Mouse (Mus musculus) frontal cortex, adult (tissue): Measurements from ENCODE around the gene Alg9.
"Not testable (repeated sequence)": the region's sequence is repeated elsewhere in the genome, so short reads cannot be mapped to it uniquely, and the experiment has no call there.

ENCODE experiments used
- ATAC-seq: cut with Nextera tagmentation; 2 replicates; pipeline ENCODE4 v1.9.2; 2017; ENCODE audit warnings: mild to moderate bottlenecking, moderate library complexity, mixed read lengths; ENCODE audit not compliant: low TSS enrichment

The Alg9 gene

DNA sequence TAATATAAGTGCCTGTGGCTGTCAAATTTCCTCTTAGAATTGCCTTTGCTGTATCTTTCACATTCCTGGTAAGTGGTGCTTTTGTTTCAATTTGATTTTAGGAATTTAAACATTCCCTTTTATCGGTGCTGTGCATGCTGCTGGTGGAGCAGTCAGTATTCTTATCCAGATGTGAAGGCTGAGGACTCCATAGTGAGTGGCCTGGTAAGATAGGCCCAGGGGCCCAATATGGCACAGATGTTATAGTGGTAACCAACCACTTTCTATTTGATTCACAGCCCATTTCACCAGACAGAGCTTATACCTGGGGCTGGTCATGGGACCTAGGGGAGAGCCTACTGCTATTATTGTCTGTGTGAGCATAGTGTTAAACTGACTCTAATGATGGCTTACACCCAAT is 41.7 kb downstream of the Alg9 start:
- ATAC-seq = no peak

DNA sequence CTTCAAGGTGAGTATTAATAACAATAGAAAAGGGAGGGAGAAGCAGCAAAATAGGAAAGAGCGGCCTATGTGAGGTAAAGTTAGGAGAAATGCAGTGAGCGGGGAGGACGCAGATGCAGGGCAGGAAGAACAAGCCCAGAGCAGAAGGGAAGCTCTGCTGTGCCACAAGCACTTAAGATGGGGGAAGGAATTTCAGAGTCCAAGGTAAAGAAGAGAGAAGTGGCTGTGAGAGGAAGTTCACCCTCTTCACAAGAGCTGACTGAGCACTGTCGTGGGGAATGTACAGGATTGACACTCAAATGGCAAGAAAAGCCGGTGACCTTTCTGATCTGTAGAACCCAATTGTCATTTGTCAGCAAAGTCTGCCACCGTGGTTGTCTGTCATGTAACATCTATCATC is 43.2 kb downstream of the Alg9 start:
- ATAC-seq = no peak

DNA sequence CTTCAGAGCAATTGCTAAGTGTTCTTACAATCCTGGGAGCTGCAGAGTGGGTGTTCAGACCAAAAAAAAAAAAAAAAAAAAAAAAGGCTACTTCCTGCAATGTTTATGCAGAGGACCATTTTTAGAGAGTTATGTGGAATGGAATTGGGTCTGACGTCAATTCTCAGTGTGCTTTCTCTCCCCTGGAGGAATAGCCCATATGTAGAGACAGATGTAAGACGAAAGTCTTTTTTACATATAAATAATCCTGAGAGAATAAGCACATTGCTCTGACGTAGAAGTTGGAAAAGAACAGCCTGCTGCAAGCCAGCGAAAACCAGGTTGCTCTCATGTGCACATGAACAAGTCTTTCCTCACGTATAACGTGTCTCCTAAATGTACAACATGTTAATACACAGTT is 44.9 kb downstream of the Alg9 start:
- peak; percentile 89 for ATAC-seq

DNA sequence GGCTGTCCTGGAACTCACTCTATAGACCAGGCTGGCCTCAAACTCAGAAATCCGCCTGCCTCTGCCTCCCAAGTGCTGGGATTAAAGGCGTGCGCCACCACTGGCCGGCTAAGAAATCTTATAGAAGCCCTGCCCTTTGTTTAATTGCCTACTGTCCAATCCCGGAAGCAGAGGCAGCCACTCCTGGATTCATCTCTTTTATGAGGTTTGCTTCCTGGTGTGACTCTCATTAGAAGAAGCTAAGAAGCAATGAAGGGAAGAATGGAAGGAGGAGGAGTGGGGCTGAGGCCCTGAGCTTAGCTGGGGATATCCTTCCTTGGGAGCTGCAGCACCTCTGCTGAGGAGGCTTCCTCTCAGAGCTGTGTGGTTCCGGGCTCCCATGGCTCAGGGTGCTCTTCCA is 46.8 kb downstream of the Alg9 start:
- ATAC-seq = no peak

DNA sequence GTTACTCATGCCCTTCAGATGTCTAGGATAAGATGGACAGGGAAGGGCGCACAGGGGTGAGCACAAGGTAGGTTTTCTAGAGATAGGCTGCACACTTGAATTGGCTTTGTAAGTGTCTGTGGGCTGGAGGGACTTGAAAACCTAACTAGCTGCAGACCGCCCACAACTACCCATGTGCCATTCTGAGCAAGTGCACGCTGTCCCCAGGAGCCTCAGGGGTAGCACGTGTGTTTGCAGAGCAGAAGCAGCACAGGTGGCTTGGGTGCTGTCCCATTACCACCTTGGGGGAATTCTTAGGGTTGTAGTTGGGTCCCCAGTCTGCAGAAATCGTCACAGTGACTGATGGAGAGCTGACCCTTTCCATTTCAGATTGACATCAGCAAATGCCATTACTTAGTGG is 47.4 kb downstream of the Alg9 start:
- ATAC-seq = peak; percentile 38; the same call in 1 of the 2 replicates

DNA sequence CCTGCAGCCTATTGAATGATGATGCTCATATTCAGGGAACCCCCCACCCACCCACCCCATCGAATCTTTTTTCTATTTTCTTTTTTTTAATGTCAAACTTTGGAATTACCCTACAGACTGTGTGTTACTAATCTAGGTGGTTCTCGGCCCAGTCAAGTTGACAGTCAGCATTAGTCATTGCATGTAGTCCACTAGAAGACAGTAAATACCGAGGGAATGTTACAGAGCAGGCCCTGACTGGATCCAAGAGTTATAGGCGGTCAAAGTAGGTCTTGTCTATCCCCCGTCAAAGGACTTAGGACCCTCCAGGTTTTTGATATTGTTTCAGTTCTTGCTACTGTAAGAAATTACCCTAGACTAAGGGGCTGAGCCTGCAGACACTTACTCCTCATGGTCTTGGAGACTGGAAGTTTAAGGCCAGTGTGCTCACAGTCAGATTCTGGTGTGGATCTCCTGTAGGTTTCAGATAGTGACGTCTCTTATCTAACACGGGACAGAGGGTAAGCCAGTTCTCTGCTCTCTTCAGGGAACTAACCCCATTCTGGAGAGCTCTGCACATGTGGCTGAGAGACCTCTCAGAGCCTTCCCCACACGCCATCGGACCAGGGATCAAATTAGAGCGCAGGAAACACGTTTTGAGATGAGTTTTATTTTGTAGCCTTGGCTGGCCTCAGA is 49.1 kb downstream of the Alg9 start:
- no peak for ATAC-seq

DNA sequence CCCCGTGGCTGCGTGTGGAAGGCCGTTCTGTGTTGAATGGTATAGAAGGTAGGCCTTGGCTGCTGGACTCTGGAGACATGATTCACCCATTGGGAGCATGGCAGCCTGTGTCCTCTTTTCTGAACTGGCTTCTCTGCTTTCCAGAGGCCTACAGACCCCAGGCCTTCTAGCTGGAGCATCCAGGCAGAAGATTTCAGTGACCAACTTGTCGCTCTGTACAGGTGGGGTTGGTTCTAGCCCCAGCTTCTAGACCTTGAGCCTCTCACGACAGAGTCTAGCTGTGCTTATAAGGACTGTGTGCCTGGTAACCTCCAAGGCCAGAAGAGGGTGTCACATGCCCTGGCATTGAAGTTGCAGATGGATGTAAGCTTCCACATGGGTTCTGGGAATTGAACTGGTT is 56.7 kb downstream of the Alg9 start:
- no peak for ATAC-seq

DNA sequence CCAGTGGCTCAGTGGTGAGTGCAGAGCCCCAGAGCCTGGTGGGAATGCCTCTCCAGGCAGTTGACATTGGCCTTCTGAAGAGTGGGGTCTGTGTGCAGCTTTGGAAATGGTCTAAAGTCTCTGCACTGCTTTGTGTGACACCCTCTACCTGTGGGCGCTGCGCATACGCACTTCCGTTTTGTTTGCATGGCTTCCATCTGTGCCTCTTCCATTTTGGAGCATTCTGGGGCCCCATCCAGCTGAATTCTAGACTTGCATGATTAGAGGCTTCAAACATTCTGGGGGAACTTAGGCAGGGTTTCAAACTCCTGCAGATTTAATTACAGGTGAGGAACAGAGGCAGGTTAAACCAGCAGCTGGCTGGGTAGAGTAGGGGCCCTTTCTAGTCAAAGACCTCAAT is 57.3 kb downstream of the Alg9 start:
- ATAC-seq = peak; percentile 58; the same call in 1 of the 2 replicates

DNA sequence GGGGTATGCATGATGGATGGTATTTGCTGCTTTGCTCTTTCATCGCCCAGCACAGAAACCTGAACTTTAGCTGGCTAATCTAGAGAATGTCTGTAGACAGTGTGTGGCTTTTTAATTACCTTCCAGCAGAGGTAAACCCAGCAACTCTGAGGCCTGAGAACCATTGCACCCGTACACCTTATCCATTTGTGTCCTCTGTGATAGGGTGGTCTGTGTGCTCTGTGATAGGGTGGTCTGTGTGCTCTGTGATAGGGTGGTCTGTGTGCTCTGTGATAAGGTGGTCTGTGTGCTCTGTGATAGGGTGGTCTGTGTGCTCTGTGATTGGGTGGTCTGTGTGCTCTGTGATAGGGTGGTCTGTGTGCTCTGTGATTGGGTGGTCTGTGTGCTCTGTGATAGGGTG is 57.8 kb downstream of the Alg9 start:
- not testable (repeated sequence) for ATAC-seq

DNA sequence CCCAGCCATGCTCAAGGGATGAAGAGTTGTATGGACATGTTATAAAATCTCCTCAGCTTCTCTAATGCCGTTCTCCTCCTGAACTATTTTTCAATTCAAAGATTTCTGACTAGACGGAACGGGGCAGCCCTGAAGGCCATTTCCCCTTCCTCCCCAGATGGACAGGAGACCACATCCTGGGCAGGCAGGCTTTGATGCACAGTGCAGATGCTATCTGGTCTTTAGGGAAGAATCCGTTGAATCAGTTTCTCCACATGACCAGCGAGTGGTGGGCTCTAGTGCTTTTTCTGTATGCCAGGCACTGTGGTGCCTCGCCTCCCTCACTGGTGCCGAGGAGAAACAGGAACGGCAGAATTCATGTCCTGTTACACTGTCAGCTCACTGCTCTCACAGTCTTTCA is 59.0 kb downstream of the Alg9 start:
- ATAC-seq = no peak

DNA sequence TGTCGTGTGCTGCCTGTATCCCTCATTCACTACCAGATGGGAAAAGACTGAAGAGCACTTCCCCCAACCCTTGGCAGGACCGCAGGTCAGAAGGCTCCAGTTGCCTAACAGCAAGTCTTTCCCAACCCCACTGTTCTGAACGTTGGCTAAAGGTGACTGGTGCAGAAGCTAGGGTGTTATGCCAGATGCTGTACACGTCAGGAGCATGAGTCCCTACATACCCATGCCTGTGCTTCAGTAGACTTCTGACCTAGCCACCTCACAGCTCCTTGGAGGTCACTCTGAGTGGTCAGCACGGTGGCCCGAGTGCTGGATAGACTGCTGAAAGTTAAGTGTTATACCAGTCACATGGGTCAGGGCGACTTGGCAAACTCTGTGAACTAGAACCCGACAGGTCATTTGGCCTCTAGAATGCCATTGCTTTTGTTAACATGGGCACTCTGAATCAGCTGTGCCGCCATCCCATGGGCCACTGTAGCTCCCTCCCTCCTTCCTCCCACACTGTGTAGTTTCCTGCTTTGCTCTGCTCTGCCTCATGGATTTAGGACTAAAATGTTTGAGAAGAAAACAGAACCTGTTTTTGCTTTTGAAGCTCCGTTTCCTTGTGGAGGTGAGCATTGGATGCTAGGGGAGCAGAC is 60.4 kb downstream of the Alg9 start:
- no peak for ATAC-seq

DNA sequence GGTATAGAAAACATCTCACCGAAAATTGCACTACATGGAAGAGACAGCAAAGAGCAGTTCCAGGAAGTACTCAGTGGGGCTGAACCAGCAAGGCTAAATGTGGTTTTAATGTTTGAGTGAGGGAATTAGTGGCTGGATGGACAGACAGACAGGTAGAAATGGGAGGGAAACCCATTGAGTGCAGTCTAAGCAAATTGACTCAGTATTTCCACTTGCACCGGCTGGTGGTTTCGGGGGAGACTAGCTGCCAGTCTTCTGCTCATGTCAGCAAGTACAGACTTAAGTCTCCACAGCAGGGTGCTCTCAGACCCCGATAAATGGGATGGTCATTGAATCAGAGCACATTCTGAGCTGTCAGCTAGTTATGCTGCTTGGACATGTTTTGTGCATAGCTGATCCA is 61.3 kb downstream of the Alg9 start:
- no peak for ATAC-seq

DNA sequence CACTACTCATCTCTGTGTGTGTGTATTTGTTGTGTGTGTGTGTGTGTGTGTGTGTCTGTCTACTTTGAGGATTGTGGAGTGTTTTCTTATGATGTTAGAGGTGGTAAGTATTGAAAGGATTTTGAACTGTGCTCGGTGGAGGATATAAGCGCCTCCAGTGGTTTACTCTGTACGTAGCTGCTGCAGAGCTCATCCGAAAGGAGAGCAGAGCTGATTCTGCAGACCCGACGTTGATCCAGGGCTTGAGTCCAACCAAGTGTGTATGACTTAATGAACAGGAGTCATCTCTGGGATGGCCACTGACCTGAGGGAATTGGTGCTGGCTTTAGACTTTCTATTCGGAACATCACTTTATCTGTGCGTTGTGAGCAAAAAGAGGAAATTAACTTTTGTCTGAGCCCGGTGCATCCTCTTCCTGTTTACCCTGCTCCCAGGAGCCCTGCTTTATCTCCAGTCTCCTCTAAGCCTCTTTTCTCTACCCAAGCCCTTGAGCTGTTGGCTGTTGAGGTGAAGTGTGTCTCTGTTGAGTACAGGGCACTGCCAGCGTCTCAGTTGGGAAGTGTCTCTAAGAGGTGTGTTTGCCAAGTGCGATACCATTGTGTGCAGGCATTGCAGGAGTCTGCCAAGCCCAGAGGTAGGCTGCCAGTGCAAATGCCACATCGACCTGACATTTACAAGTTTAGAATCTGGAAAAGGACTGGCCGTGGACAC is 66.4 kb downstream of the Alg9 start:
- ATAC-seq = no peak

DNA sequence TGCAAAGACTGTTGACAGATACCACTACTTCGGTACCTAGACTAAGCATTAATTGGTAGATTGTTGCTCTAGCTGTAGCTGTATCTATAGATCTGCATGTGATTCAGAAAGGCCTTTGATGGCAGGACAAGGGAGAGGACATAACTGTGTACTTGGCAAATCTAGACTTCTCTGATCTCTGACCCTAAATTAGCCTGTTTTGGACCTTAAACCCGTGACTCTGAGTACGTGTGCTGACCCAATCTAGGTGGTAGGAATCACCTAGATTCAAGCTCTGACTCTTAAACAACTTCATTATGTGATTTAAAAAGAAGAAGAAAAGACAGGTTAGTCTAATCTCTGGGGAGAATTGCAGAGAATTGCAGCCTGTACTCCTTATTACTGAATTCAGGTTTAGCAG is 70.3 kb downstream of the Alg9 start, which contains the start of gene Ppp2r1b:
Gene Ppp2r1b (plus strand): TSS at position 221 of the 400 bp plus-strand sequence.
- ATAC-seq = no peak

DNA sequence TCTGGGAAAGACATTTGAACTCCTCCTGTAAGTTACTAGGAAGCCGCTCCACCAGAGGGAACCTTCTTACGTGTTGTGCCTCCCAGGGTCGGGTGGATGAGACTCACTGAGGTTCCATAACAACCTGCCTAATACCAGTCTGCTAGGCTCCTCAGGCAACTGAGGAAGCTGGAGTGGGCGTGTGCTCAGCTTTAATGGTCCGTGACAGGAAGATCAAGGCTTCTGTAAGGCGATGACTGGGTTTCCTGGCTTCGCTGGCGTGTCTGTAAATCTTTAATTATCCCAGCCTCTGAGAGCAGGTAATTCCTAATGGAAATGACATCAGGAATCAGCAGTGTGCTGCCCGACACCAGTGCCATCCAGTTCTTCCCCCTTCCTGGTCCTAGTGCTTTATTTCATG is 70.7 kb downstream of the Alg9 start:
- ATAC-seq = no peak

DNA sequence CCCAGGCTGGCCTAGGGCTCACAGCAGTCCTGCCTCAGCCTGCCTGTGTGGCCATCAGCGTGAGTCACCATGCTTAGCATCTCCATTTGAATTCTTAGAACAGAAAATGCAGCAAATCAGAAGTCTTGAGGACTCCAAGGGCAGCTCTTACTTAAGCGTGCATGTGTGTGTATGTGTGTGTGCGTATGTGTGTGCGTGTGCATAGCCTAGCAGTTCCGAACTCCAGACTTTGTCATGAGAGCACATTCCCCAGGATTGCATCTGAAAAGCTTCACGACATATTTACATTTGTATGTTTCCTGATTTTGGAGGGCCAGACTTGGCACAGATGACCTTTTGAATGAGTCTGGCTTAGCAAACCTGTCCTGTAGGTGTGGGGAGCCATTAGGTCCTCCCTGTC is 72.3 kb downstream of the Alg9 start:
- ATAC-seq = no peak

DNA sequence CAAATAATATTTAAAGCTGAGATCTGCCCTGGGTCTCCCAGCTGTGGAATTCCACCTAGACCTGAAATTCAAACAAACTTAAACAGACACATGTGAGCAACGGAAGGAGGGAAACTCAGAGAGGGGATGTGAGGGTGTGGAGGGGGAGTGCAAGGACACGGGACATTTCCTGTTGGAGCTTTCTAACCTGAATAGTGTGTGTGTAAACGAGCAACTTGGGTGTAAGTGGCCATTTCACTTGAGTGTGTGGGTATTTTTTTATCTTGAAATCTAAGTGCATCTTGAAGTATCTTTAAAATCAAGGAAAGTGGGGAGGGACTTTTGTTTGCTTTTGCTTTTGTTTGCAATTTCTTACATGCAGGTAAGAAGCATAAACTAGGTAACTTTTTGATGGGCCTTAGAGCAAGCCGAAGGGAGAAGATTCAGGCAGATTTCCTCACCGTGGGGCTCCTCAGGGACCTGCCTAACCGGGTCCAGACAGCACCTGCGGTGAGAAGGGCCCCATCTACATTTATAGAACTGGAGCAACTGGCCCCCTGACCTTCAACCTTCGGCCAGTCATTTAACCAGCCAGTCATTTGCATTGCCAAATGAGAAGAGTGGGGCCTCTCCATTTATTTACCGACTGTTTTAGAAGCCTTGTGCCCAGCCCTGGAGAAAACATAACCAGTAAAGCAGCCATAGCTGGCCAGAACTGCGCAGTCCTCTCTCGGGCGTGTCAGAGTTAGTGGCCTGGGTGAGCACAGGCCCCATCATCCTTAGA is 73.0 kb downstream of the Alg9 start:
- ATAC-seq = no peak

DNA sequence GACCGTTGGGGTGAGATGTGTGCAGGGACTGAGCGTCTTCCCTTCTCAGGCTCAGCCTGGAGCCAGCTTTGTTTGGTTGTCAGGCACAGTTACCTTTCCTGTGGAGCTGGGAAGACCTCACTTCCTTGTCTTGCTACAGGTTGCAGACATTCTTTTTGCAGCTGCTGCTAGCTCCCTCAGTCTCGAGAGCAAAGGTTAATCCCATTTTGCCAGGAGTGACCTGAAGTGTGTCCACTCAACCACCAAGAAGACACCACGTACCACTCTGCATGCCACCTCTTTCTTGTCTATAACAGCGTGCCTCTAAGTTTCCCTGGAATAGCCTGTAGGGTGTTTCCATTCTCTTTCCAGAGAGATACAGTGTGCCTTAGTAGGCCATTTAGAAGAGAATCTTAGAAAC is 74.0 kb downstream of the Alg9 start:
- ATAC-seq = no peak

DNA sequence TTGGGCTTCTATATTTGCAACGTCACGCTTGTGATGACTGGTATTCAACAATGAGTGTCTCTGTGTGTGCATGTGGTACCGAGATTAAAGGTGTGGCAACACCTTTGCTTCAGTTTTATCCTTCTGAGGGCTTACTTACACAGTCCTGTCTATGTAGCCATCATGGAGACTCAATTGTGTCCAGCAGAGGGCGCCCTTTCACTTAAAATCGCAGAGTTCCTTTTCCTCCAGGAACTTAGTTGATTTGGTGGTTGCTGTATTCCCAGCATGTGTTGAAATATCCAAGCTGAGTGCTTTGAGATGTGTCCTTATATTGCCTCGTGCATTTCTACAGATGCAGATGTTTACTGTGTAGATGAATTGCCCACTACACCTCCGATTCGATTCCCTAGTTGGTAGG is 74.4 kb downstream of the Alg9 start:
- ATAC-seq = peak; percentile 69

DNA sequence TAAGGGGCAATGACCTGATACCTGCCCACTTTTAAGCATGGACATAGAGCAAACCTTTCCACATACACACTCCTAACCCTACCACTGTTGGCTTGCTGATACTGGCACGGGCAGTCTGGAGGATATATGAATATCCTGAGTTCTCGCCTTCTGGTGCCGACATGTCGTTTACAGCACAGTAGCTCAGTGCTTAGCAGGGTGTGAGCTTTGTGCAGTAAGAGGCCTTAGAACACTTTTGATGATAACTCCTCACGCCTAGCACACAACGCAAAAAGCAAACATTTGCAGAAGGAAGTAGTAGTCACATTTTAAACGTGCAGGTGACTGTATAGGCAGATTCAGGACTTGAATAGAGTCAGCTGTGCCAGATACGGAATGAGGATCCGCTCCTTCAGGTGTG is 74.9 kb downstream of the Alg9 start:
- 0 out of 2 replicates have a peak, but pooled peaks have one; percentile 17 for ATAC-seq

DNA sequence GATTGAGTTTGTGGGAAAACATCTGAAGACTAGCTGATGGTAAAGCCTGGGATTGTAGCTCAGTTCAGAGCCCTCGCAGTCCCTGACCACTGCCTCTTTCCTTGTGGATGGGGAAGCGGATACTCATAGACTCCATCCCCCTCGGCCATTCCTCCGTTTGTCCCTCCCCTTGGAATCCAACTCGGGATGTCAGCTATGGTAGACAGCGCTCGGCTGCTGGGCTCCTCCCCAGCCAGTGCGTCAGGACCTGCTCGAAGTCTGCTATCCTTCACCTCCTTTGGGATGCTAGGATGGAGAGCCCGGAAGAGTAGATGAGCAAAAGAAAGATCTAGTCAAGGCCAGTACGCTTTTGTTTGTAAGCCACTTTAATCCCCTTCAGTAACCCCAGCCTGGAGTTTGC is 75.5 kb downstream of the Alg9 start:
- ATAC-seq = peak; percentile 17; the same call in 1 of the 2 replicates

DNA sequence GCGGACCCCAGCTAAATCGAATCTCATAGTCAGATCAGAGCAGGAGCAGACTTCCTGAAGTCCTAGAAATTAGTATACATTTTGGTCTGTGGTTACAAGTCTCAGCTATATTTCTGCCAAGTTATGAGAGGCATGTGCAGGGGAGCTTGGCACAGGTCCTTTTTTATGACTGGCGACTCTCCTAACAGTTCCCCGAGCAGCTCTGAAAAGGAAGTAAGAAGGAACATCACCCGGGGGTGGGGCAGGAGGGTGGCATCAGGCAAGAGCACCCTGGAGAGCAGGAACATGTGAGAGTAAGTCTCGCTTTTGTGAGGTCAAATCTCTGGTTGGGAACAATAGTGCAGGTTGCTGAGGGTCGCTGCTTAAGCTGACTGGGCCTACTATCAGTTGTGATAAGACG is 75.9 kb downstream of the Alg9 start:
- ATAC-seq = peak; percentile 45; the same call in 1 of the 2 replicates
